Mouse (Mus musculus) kidney, postnatal 0 days (tissue): Measurements from ENCODE around the gene Scmh1. TPM values are rescaled to one million over a fixed set of nuclear protein-coding genes. Genes with fewer than 3 reads are reported as not detected.

ENCODE experiments used
- ATAC-seq: fragments of 200-750 bp; cut with Nextera tagmentation; replicated peaks from 2 replicates; pipeline ENCODE4 v1.8.0; 2017; ENCODE audit warnings: low read depth, moderate number of reproducible peaks, moderate TSS enrichment, moderate library complexity; ENCODE audit not compliant: low FRiP score
- DNase-seq: peaks from one replicate; pipeline ENCODE4 v3.0.0-alpha.2; 2016; ENCODE audit warnings: low spot score
- H3K27ac ChIP-seq: fragments of 300-500 bp; sonication (generic); 2 replicates; pipeline ENCODE4 v1.5.1; 2014; ENCODE audit warnings: mild to moderate bottlenecking
- H3K27me3 ChIP-seq: fragments of 300-500 bp; sonication (generic); 2 replicates; pipeline ENCODE4 v1.6.1; 2014; ENCODE audit warnings: low read length, mixed read lengths; ENCODE audit not compliant: insufficient read depth
- H3K36me3 ChIP-seq: fragments of 300-500 bp; sonication (generic); 2 replicates; pipeline ENCODE4 v1.6.1; 2014; ENCODE audit warnings: low read length, mixed read lengths; ENCODE audit not compliant: insufficient read depth
- H3K4me1 ChIP-seq: fragments of 300-500 bp; sonication (generic); replicated peaks from 2 replicates; pipeline ENCODE4 v1.6.1; 2014; ENCODE audit warnings: antibody characterized with exemption, low read length, mixed read lengths; ENCODE audit not compliant: insufficient read depth
- H3K4me2 ChIP-seq: fragments of 300-500 bp; sonication (generic); 2 replicates; pipeline ENCODE4 v1.6.1; 2014; ENCODE audit warnings: mild to moderate bottlenecking, low read length, moderate library complexity, mixed read lengths
- H3K4me3 ChIP-seq: fragments of 300-500 bp; sonication (generic); replicated peaks from 2 replicates; pipeline ENCODE4 v1.5.1; 2014; ENCODE audit warnings: low read depth, low read length
- H3K9ac ChIP-seq: fragments of 300-500 bp; sonication (generic); 2 replicates; pipeline ENCODE4 v1.6.1; 2014; ENCODE audit warnings: low read depth, low read length
- H3K9me3 ChIP-seq: fragments of 300-500 bp; sonication (generic); replicated peaks from 2 replicates; pipeline ENCODE4 v1.6.1; 2016; ENCODE audit warnings: low read length, inconsistent platforms, mixed read lengths
- CTCF ChIP-seq: IDR thresholded peaks from 2 replicates; pipeline ENCODE4 v1.5.1; 2016; ENCODE audit warnings: antibody characterized with exemption, low read depth, mild to moderate bottlenecking, moderate library complexity
- WGBS: fragments of 180-500 bp; shearing (Covaris S2); extraction: QIAGEN DNeasy Blood & Tissue Kit; methylation state at CpG from one replicate; pipeline ENCODE4 v1.1.7; 2014; 5-methylcytosine and 5-hydroxymethylcytosine counted together
- polyA plus RNA-seq: library from polyadenylated mRNA; unstranded; fragments of >200 nt; fragmentation: Nextera tagmentation; extraction: Ambion mirVana; gene quantifications from 2 replicates; pipeline ENCODE4 v1.2.1, GENCODE M21; 2015

Scmh1 gene
- polyA plus RNA-seq, 1 experiment from 2014 or later, result 26.1 TPM

GRCm38 (mm10) chr4:120369156-120369555 is 35.9 kb upstream of the Scmh1 start:
- 42% methylated on average over 2 of the region's 2 CpGs for WGBS
- ATAC-seq, result no peak
- Histone ChIP-seq H3K4me1 (no peaks in the 10 kb centered on the region), H3K4me2 (no peak overlapping the region), H3K36me3 (no peaks in the 10 kb centered on the region), H3K9ac (no peak overlapping the region), H3K27me3 (no peaks in the 10 kb centered on the region), H3K27ac (no peak overlapping the region), H3K4me3 (no peak overlapping the region), H3K9me3 (no peaks in the 10 kb centered on the region)
- no peak for DNase-seq
- TF ChIP-seq CTCF, result no peak

- H3K4me3 ChIP-seq, result no peak overlapping the region
- no peaks in the 10 kb centered on the region for H3K27me3 ChIP-seq
- ATAC-seq (no peak), DNase-seq (no peak)
- 31% methylated on average over 10 of the region's 10 CpGs for WGBS
- H3K36me3 ChIP-seq, result no peaks in the 10 kb centered on the region
- H3K9ac ChIP-seq, result no peak overlapping the region
- H3K9me3 ChIP-seq, result no peaks in the 10 kb centered on the region
- H3K4me1 ChIP-seq, result no peaks in the 10 kb centered on the region
- H3K27ac ChIP-seq, result no peak overlapping the region
- TF ChIP-seq CTCF, result no peak
- no peak overlapping the region for H3K4me2 ChIP-seq
Measured at GRCm38 (mm10) chr4:120369861-120370366, 35.2 kb upstream of the Scmh1 start.

- H3K27me3 ChIP-seq, result no peaks in the 10 kb centered on the region
- no peak; the same call in 1 of the 2 replicates for ATAC-seq
- 56% methylated on average over 3 of the region's 3 CpGs for WGBS
- TF ChIP-seq CTCF, result no peak
- no peaks in the 10 kb centered on the region for H3K36me3 ChIP-seq
- no peak overlapping the region for H3K27ac ChIP-seq
- no peak overlapping the region for H3K4me3 ChIP-seq
- H3K4me1 ChIP-seq, result no peaks in the 10 kb centered on the region
- no peaks in the 10 kb centered on the region for H3K9me3 ChIP-seq
- no peak overlapping the region for H3K9ac ChIP-seq
- no peak overlapping the region for H3K4me2 ChIP-seq
- DNase-seq, result no peak
Measured at GRCm38 (mm10) chr4:120372838-120373237, 32.2 kb upstream of the Scmh1 start.

- H3K4me2 ChIP-seq, result no peak overlapping the region
- H3K36me3 ChIP-seq, result no peaks in the 10 kb centered on the region
- no peak overlapping the region for H3K4me3 ChIP-seq
- no peaks in the 10 kb centered on the region for H3K9me3 ChIP-seq
- WGBS, result 42% methylated on average over 4 of the region's 4 CpGs
- TF ChIP-seq CTCF, result no peak
- no peak overlapping the region for H3K9ac ChIP-seq
- no peaks in the 10 kb centered on the region for H3K4me1 ChIP-seq
- DNase-seq (no peak), ATAC-seq (no peak)
- no peak overlapping the region for H3K27ac ChIP-seq
- H3K27me3 ChIP-seq, result no peaks in the 10 kb centered on the region
Measured at GRCm38 (mm10) chr4:120373813-120374212, 31.3 kb upstream of the Scmh1 start.

GRCm38 (mm10) chr4:120380811-120381391 is 24.2 kb upstream of the Scmh1 start:
- Histone ChIP-seq H3K9ac (no peak overlapping the region), H3K4me2 (peak overlapping the region; percentile 23; the same call in 1 of the 2 replicates), H3K27ac (no peak overlapping the region), H3K27me3 (no peaks in the 10 kb centered on the region), H3K9me3 (no peaks in the 10 kb centered on the region), H3K36me3 (no peaks in the 10 kb centered on the region), H3K4me1 (no peaks in the 10 kb centered on the region), H3K4me3 (no peak overlapping the region)
- 5% methylated on average over 7 of the region's 7 CpGs for WGBS
- ATAC-seq, result peak; percentile 73
- peak; percentile 97 for TF ChIP-seq CTCF
- peak; percentile 94 for DNase-seq

GRCm38 (mm10) chr4:120385496-120385895 is 19.6 kb upstream of the Scmh1 start:
- H3K9ac ChIP-seq, result no peak overlapping the region
- no peak for TF ChIP-seq CTCF
- 80% methylated on average over 2 of the region's 2 CpGs for WGBS
- H3K9me3 ChIP-seq, result no peaks in the 10 kb centered on the region
- DNase-seq (no peak), ATAC-seq (no peak)
- no peak overlapping the region for H3K4me2 ChIP-seq
- no peaks in the 10 kb centered on the region for H3K27me3 ChIP-seq
- no peak overlapping the region for H3K4me3 ChIP-seq
- no peak overlapping the region for H3K27ac ChIP-seq
- no peaks in the 10 kb centered on the region for H3K4me1 ChIP-seq
- no peaks in the 10 kb centered on the region for H3K36me3 ChIP-seq

GRCm38 (mm10) chr4:120387496-120387895 is 17.6 kb upstream of the Scmh1 start:
- WGBS, result 36% methylated on average over 4 of the region's 4 CpGs
- peak; percentile 65 for TF ChIP-seq CTCF
- Histone ChIP-seq H3K4me2 (no peak overlapping the region), H3K9me3 (no peaks in the 10 kb centered on the region), H3K9ac (no peak overlapping the region), H3K4me3 (no peak overlapping the region), H3K27ac (no peak overlapping the region), H3K4me1 (no peaks in the 10 kb centered on the region), H3K27me3 (no peaks in the 10 kb centered on the region), H3K36me3 (no peaks in the 10 kb centered on the region)
- DNase-seq, result peak; percentile 56
- no peak for ATAC-seq
